Mouse (Mus musculus): ENCODE results near the gene Fastk. TPM values are rescaled to one million over a fixed set of nuclear protein-coding genes. Genes with fewer than 3 reads are reported as not detected.

The Fastk gene
- polyA plus RNA-seq, 1 experiment from 2014 or later: 120 TPM

GRCm38 (mm10) chr5:24426556-24427284 lies 18.4 kb downstream of the Fastk start:
- H3K4me3 ChIP-seq: peak overlapping the region; percentile 70
- H3K4me1 ChIP-seq: peaks cover 55% of the 10 kb centered on the region
- peaks cover 30% of the 10 kb centered on the region for H3K36me3 ChIP-seq
- peak overlapping the region; percentile 91; the same call in 1 of the 2 replicates for H3K27ac ChIP-seq
- no peaks in the 10 kb centered on the region for H3K9me3 ChIP-seq
- H3K9ac ChIP-seq: peak overlapping the region; percentile 82
- ATAC-seq (ENCODE audit: low FRiP score, low read depth): no peak
- no peaks in the 10 kb centered on the region for H3K27me3 ChIP-seq
- peak overlapping the region; percentile 95 for H3K4me2 ChIP-seq (replicated peaks)
- WGBS: 13% methylated on average over 9 of the region's 9 CpGs

DNA sequence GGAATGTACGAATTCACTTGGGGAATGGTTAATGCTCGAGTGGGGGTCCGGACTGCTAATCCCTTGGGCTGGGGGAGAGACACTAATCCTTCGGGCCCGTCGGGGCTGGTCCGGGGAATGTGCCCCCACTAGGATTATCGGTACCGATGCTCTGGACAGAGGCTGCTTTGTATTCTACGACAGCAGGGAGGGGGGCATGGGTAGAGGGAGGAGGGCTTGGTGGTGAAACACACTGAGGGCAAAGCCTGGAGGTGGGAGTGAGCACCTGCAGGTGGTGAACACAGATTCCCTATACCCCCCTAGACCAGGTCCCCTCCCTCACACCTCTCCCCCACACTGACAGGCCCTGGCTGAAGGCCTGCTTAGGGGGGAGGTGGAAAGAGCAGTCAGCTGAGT lies 19.1 kb downstream of the Fastk start:
- peak overlapping the region; percentile 95 for H3K4me2 ChIP-seq (replicated peaks)
- 1% methylated on average over 10 of the region's 10 CpGs for WGBS
- peaks cover 55% of the 10 kb centered on the region for H3K4me1 ChIP-seq
- H3K9me3 ChIP-seq: no peaks in the 10 kb centered on the region
- peaks cover 28% of the 10 kb centered on the region for H3K36me3 ChIP-seq
- ATAC-seq (ENCODE audit: low FRiP score, low read depth): 0 out of 2 replicates have a peak, but pooled peaks have one; percentile 2
- peak overlapping the region; percentile 91 for H3K27ac ChIP-seq
- no peaks in the 10 kb centered on the region for H3K27me3 ChIP-seq
- peak overlapping the region; percentile 82 for H3K9ac ChIP-seq
- peak overlapping the region; percentile 70 for H3K4me3 ChIP-seq

DNA sequence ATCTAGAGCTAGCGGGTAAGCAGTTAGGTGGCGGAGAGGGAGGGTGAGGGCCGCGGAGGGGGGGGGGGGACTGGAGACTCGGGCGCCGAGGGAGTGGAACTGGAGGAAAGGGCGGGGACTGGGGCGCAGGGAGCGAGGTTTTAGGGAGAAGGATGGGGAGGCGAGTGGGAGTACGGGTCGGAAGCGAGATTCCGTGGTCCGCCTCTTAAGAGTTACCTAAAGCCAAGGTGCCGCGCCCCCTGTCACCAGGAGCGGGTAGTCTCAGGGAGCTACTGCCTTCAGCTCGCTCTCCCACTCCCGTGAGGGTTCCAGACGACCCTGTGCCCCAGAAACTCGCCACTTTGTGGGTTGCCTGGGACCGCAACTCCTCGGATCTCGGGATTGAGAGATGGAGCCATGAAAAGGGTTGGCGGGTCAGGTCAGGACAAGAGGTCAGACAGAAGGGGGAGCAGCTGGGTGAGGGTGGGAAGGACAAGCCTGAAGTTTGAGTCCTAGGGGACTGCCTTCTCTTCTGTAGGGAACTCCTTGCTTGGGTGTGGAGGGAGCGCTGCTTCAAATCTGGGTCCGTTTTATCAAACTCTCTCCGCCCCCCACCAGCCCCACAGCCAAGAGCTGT lies 19.6 kb downstream of the Fastk start:
- H3K4me2 ChIP-seq (replicated peaks): peak overlapping the region; percentile 95
- ATAC-seq (ENCODE audit: low FRiP score, low read depth): peak; percentile 2; the same call in 1 of the 2 replicates
- H3K36me3 ChIP-seq: peaks cover 28% of the 10 kb centered on the region
- peak overlapping the region; percentile 82 for H3K9ac ChIP-seq
- WGBS: 1% methylated on average over 26 of the region's 30 CpGs
- peak overlapping the region; percentile 70 for H3K4me3 ChIP-seq
- H3K27ac ChIP-seq: peak overlapping the region; percentile 91
- peaks cover 55% of the 10 kb centered on the region for H3K4me1 ChIP-seq
- no peaks in the 10 kb centered on the region for H3K9me3 ChIP-seq
- H3K27me3 ChIP-seq: no peaks in the 10 kb centered on the region

- WGBS: under 1% methylated on average over 54 of the region's 60 CpGs
- Histone ChIP-seq H3K4me2 (replicated peaks) (peak overlapping the region; percentile 95), H3K4me3 (peak overlapping the region; percentile 70), H3K9ac (peak overlapping the region; percentile 82), H3K9me3 (no peaks in the 10 kb centered on the region), H3K4me1 (peaks cover 55% of the 10 kb centered on the region), H3K36me3 (peaks cover 27% of the 10 kb centered on the region), H3K27ac (peak overlapping the region; percentile 91), H3K27me3 (no peaks in the 10 kb centered on the region)
- peak; percentile 35; the same call in 1 of the 2 replicates for ATAC-seq (ENCODE audit: low FRiP score, low read depth)
Measured at GRCm38 (mm10) chr5:24424861-24425411, 20.2 kb downstream of the Fastk start.

- Histone ChIP-seq H3K4me3 (peak overlapping the region; percentile 70), H3K36me3 (peaks cover 27% of the 10 kb centered on the region), H3K4me1 (peaks cover 55% of the 10 kb centered on the region), H3K9me3 (no peaks in the 10 kb centered on the region), H3K4me2 (replicated peaks) (peak overlapping the region; percentile 95), H3K27me3 (no peaks in the 10 kb centered on the region), H3K27ac (peak overlapping the region; percentile 91), H3K9ac (peak overlapping the region; percentile 82)
- peak; percentile 0; the same call in 1 of the 2 replicates for ATAC-seq (ENCODE audit: low FRiP score, low read depth)
- WGBS: 11% methylated on average over 21 of the region's 21 CpGs
Measured at GRCm38 (mm10) chr5:24424004-24424781, 20.9 kb downstream of the Fastk start.

DNA sequence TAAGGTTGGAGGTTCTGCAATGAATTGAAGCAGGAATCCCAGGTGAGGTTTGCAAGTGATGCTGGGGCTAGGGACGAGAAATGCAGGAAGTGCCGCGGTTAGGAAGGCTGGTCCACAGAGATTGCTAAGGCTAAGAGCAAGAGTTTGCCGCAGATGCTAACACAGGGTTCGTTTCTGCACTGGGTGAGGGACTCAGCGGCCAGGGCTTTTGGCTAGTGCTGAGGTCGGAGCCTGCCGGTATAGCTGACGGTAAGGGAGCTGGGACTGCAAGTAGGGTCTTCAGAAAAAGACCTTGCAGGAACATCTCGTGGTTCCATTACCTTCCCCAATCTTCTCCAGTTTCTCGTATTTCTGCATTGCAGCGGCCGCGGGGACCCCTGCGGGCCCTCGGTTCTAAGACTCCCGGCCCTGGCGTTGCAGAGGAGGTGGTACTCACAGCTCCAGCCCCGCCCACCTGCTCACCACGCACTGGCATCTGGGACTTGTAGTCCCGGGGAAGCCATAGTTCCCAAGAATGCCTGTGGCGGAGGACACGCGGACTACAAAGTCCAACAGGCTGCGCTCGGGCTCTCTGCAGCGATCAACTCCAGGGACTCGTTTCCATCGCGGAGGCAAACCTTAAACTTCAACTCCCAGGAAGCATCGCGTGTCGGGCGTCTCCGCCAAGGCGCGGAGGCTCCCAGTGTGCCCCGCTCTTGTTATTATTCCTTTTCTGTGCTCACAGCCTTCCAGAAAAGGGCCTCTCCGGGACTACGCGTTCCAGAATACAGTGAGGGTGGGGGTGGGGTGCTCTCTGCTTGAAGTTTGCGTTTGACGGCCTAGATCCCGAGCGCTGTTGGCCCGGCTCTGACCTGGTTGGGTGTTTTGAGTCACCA lies 21.7 kb downstream of the Fastk start, which contains the start of the genes Cdk5 and Slc4a2:
Gene Cdk5 (minus strand): TSS at position 402 of the 875 bp plus-strand sequence.
Gene Slc4a2 (plus strand): TSS at position 709 of the 875 bp plus-strand sequence.
- H3K9ac ChIP-seq: peak within 1 kb of the TSS; percentile 83
- under 1% methylated on average over 46 of the region's 46 CpGs for WGBS
- peaks cover 30% of the 10 kb centered on the region for H3K36me3 ChIP-seq
- H3K27me3 ChIP-seq: no peaks in the 10 kb centered on the region
- no peaks in the 10 kb centered on the region for H3K9me3 ChIP-seq
- H3K27ac ChIP-seq: peak within 1 kb of the TSS; percentile 91
- ATAC-seq (ENCODE audit: low FRiP score, low read depth): peak; percentile 94
- H3K4me1 ChIP-seq: peaks cover 49% of the 10 kb centered on the region
- H3K4me2 ChIP-seq (replicated peaks): peak within 1 kb of the TSS; percentile 95
- H3K4me3 ChIP-seq: peak within 1 kb of the TSS; percentile 70

DNA sequence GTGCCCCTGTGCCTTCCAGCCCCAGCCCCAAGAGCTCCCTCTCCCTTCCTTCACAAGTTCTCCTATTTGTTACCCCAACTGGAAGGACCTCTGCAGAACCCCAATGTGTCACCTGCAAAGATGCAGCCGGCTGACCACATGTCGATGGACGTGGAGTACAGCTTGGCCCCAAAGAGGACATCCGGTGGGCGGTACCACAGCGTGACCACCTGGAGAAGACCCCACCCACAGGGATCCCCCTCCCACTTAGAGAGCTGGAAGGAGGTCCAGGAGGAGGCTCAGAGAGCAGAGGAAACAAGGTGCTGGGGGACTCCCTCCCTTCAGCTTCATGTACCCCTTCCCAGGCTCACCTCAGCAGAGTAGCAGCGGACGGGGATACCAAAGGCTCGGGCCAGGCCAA lies 24.7 kb downstream of the Fastk start:
- ATAC-seq (ENCODE audit: low FRiP score, low read depth): no peak
- Histone ChIP-seq H3K4me2 (replicated peaks) (no peak overlapping the region), H3K4me1 (peaks cover 31% of the 10 kb centered on the region), H3K4me3 (no peak overlapping the region), H3K9ac (no peak overlapping the region), H3K27me3 (no peaks in the 10 kb centered on the region), H3K27ac (no peak overlapping the region), H3K36me3 (peaks cover 32% of the 10 kb centered on the region), H3K9me3 (no peaks in the 10 kb centered on the region)
- WGBS: 88% methylated on average over 9 of the region's 9 CpGs

- no peak overlapping the region for H3K4me2 ChIP-seq (replicated peaks)
- H3K9ac ChIP-seq: no peak overlapping the region
- peaks cover 32% of the 10 kb centered on the region for H3K36me3 ChIP-seq
- peaks cover 35% of the 10 kb centered on the region for H3K4me1 ChIP-seq
- 86% methylated on average over 10 of the region's 10 CpGs for WGBS
- no peak overlapping the region for H3K27ac ChIP-seq
- ATAC-seq (ENCODE audit: low FRiP score, low read depth): no peak
- no peaks in the 10 kb centered on the region for H3K9me3 ChIP-seq
- H3K27me3 ChIP-seq: no peaks in the 10 kb centered on the region
- H3K4me3 ChIP-seq: no peak overlapping the region
Measured at GRCm38 (mm10) chr5:24417587-24417986, 27.5 kb downstream of the Fastk start.

DNA sequence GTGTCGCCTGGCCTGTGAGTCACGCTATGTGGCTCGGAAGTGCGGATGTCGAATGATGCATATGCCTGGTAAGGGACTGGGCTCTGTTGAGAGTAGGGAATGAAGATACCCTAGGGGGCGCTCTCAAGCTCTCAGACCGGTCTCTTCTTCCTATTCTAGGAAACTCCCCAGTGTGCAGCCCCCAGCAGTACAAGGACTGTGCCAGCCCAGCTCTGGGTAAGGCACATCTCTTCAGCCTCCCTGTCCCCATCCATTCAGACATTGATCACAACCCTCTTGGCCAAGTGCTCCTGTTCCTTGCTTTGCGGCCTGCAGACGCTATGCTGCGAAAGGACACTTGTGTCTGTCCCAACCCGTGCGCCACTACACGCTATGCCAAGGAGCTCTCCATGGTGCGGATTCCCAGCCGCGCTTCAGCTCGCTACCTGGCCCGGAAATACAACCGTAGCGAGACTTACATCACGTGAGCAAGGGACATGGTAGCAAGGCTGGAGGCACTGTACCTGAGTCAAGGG lies 28.8 kb downstream of the Fastk start:
- ATAC-seq (ENCODE audit: low FRiP score, low read depth): 0 out of 2 replicates have a peak, but pooled peaks have one; percentile 24
- Histone ChIP-seq H3K27me3 (no peaks in the 10 kb centered on the region), H3K4me2 (replicated peaks) (peak overlapping the region; percentile 31; the same call in 1 of the 2 replicates), H3K36me3 (peaks cover 31% of the 10 kb centered on the region), H3K4me3 (no peak overlapping the region), H3K9me3 (no peaks in the 10 kb centered on the region), H3K9ac (no peak overlapping the region), H3K4me1 (peaks cover 29% of the 10 kb centered on the region), H3K27ac (no peak overlapping the region)
- WGBS: 3% methylated on average over 21 of the region's 21 CpGs

- ATAC-seq (ENCODE audit: low FRiP score, low read depth): no peak
- peak overlapping the region; percentile 31; the same call in 1 of the 2 replicates for H3K4me2 ChIP-seq (replicated peaks)
- H3K4me3 ChIP-seq: no peak overlapping the region
Measured at GRCm38 (mm10) chr5:24413938-24414337, 31.1 kb downstream of the Fastk start.

More at GRCm38 (mm10) chr5:24413938-24414337, 31.1 kb downstream of the Fastk start:
- peaks cover 18% of the 10 kb centered on the region for H3K36me3 ChIP-seq
- peaks cover 29% of the 10 kb centered on the region for H3K4me1 ChIP-seq
- H3K27me3 ChIP-seq: no peaks in the 10 kb centered on the region
- H3K9ac ChIP-seq: peak overlapping the region; percentile 6; the same call in 1 of the 2 replicates
- H3K27ac ChIP-seq: no peak overlapping the region
- H3K9me3 ChIP-seq: no peaks in the 10 kb centered on the region
- 82% methylated on average over 13 of the region's 13 CpGs for WGBS

All from limb, embryonic 13.5 days (tissue).